In the genomic region with DNA sequence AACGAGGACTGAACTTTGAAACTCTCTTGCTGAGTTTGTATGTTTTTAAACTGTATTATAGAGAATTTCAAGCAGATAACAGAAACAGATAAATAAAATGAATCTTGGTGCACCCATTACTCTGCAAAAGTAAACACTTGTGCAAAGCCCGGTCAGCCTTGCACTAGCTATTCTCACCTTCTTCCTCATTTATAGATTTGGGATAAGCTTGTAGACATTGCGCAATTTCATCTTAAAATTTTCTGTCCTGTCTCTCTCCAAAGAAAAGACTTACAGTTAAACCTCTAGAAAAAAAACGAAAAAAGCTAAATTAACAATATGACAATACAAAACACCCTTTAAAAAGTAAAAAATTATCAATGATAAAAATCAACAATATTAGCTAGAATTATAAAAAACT, we compare ENCODE assay signal across 16 mouse cellular contexts.
"Had no signal": no experiment of that assay in that cellular context is flagged by ENCODE, and none has a peak within 500 bp of the region (broad histone marks: within the 10 kb centered on the region; RNA-seq: fewer than 3 reads in every experiment).

No protein-coding gene starts in this region.

- H3K4me1 ChIP-seq: neural tube, embryonic 13.5 days; neural tube, embryonic 15.5 days; stomach, embryonic 15.5 days had no signal

- DNase-seq: retina, postnatal 1 day; right cerebral cortex, adult 18-20 months; right cerebral cortex, postnatal 14 days; right cerebral cortex, postnatal 25 days; right cerebral cortex, postnatal 4 days; spleen, adult 18-20 months; thymus, adult 18-20 months; thymus, adult 2 months; thymus, postnatal 14 days; thymus, postnatal 25 days; thymus, postnatal 36 days; thymus, postnatal 4 days had no signal

- H3K9me3 ChIP-seq: neural tube, embryonic 13.5 days; neural tube, embryonic 15.5 days; stomach, embryonic 15.5 days had no signal

- H3K4me2 ChIP-seq: neural tube, embryonic 13.5 days; neural tube, embryonic 15.5 days; stomach, embryonic 15.5 days had no signal

- H3K27me3 ChIP-seq: neural tube, embryonic 13.5 days; neural tube, embryonic 15.5 days; stomach, embryonic 15.5 days had no signal

- H3K9ac ChIP-seq: neural tube, embryonic 13.5 days; neural tube, embryonic 15.5 days; stomach, embryonic 15.5 days had no signal

- H3K4me3 ChIP-seq: neural tube, embryonic 13.5 days; neural tube, embryonic 15.5 days; stomach, embryonic 15.5 days had no signal

- H3K36me3 ChIP-seq: neural tube, embryonic 13.5 days; neural tube, embryonic 15.5 days; stomach, embryonic 15.5 days had no signal

- H3K27ac ChIP-seq: neural tube, embryonic 13.5 days; neural tube, embryonic 15.5 days; stomach, embryonic 15.5 days; stomach, postnatal 0 days had no signal
